Mouse (Mus musculus) liver, postnatal 0 days (tissue): ENCODE measurements around the gene Dph5.

Experiments
- CTCF ChIP-seq: sonication (generic); IDR thresholded peaks from 2 replicates; pipeline ENCODE4 v1.5.1; 2016; ENCODE audit warnings: antibody characterized with exemption, low read depth
- EP300 ChIP-seq: IDR thresholded peaks from 2 replicates; pipeline ENCODE4 v1.6.1; 2016; ENCODE audit warnings: antibody characterized with exemption, low read depth, mild to moderate bottlenecking

GRCm38 (mm10) chr3:115961311-115962027 lies 73.8 kb downstream of the Dph5 start:
- TF ChIP-seq CTCF: no peak
- no peak for TF ChIP-seq EP300
